Mouse (Mus musculus) C2C12 (cell line): Measurements from ENCODE around the gene Tec.

ENCODE experiments used
- CTCF ChIP-seq: IDR thresholded peaks from one replicate; pipeline ENCODE4 v1.5.1; 2011; ENCODE audit not compliant: control insufficient read depth, insufficient read depth, insufficient read length
- MYOD1 ChIP-seq: IDR thresholded peaks from one replicate; pipeline ENCODE4 v1.6.1; 2011; ENCODE audit warnings: low read depth; ENCODE audit not compliant: control insufficient read depth, insufficient read length
- USF1 ChIP-seq: IDR thresholded peaks from one replicate; pipeline ENCODE4 v1.6.1; 2011; ENCODE audit warnings: low read depth, mild to moderate bottlenecking, control low read depth, moderate library complexity

- TF ChIP-seq CTCF (no peak), USF1 (no peak), MYOD1 (no peak)
These were observed 76.5 kb downstream of the Tec start for GRCm38 (mm10) chr5:72791789-72792188.
